ENCODE assay signal across 21 mouse cellular contexts in the genomic region with DNA sequence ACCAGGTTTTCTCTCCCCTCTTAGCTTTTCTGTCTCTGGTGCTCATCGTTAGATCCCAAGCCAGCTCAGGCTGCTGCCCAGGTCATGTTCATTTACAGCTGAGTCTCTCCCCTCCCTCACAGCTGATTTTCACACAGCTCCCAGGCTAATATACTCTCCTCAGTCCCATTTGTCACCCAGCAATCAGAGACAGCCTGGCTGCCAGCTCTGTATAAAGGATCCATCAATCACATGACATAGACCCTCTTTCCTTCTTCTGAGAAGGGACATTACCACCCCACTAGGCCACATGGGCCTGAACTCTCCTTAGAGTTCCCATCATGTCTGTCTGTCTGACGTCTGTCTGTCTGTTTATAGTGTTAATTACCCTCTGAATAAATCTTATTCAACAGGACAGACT. TPM values are rescaled to one million over a fixed set of nuclear protein-coding genes. Genes with fewer than 3 reads are reported as not detected.
A peak's percentile ranks its signal among the peaks of the same experiment; 100 is the strongest.
DNase-seq lines count a peak whose midpoint lies in the region; ATAC-seq and TF ChIP-seq lines count a peak whose summit lies in the region.
"Had no signal": no experiment of that assay in that cellular context is flagged by ENCODE, and none has a peak within 500 bp of the region (broad histone marks: within the 10 kb centered on the region; RNA-seq: fewer than 3 reads in every experiment).

No protein-coding gene starts in this region.

- H3K4me2 ChIP-seq in midbrain, embryonic 12.5 days (replicated peaks), result no peak overlapping the region
- H3K4me2 ChIP-seq: embryonic facial prominence, embryonic 12.5 days; midbrain, embryonic 15.5 days had no signal

- no peaks in the 10 kb centered on the region for H3K36me3 ChIP-seq in kidney, adult 2 months (ENCODE audit: control insufficient read depth, insufficient read depth, low read length)
- H3K36me3 ChIP-seq in midbrain, embryonic 12.5 days, result no peaks in the 10 kb centered on the region
- no peaks in the 10 kb centered on the region for H3K36me3 ChIP-seq in midbrain, embryonic 10.5 days
- H3K36me3 ChIP-seq: embryonic facial prominence, embryonic 12.5 days; heart, embryonic 10.5 days; midbrain, embryonic 15.5 days had no signal

- peak; percentile 23; the same call in 1 of the 2 replicates for ATAC-seq in midbrain, embryonic 12.5 days (ENCODE audit: low FRiP score, low read depth)
- ATAC-seq: forebrain, postnatal 0 days; lung, postnatal 0 days; midbrain, embryonic 15.5 days had no signal

- peak; percentile 16 for DNase-seq in embryo, embryonic 10 days (ENCODE audit: low spot score)
- DNase-seq in embryo, embryonic 9.5 days (ENCODE audit: extremely low spot score), result no peak
- DNase-seq in kidney, adult 2 months, result no peak
- no peak for DNase-seq in kidney, postnatal 14 days
- no peak for DNase-seq in midbrain, embryonic 10.5 days (ENCODE audit: low spot score)
- DNase-seq in retina, embryonic 14.5 days (ENCODE audit: low spot score), result peak; percentile 50
- DNase-seq in T-cell, adult 2 months (ENCODE audit: low spot score), result no peak
- DNase-seq: adrenal gland, adult 8-10 months; cerebellum, adult 8-10 months; forebrain, postnatal 0 days; kidney, postnatal 25 days; layer of hippocampus, adult 9-11 months; right cerebral cortex, postnatal 14 days; thymus, adult 2 months had no signal

- 57% methylated on average over 2 of the region's 2 CpGs for WGBS in kidney, adult 2 months
- 50% methylated on average over 2 of the region's 2 CpGs for WGBS in midbrain, embryonic 12.5 days
- WGBS in midbrain, embryonic 10.5 days, result 68% methylated on average over 2 of the region's 2 CpGs

- H3K9ac ChIP-seq in midbrain, embryonic 12.5 days (replicated peaks), result no peak overlapping the region
- H3K9ac ChIP-seq: embryonic facial prominence, embryonic 12.5 days; forebrain, postnatal 0 days; liver, embryonic 14.5 days; midbrain, embryonic 15.5 days had no signal

- peak overlapping the region; percentile 56 for H3K27ac ChIP-seq in kidney, adult 2 months (ENCODE audit: insufficient read depth, low read depth, low read length)
- no peak overlapping the region for H3K27ac ChIP-seq in midbrain, embryonic 12.5 days (replicated peaks)
- no peak overlapping the region for H3K27ac ChIP-seq in midbrain, embryonic 10.5 days (replicated peaks)
- H3K27ac ChIP-seq: embryonic facial prominence, embryonic 12.5 days; heart, embryonic 10.5 days; liver, embryonic 14.5 days; midbrain, embryonic 15.5 days had no signal

- H3K4me3 ChIP-seq in kidney, adult 2 months (ENCODE audit: insufficient read depth, low read depth, low read length), result no peak overlapping the region
- H3K4me3 ChIP-seq in midbrain, embryonic 12.5 days, result no peak overlapping the region
- H3K4me3 ChIP-seq in midbrain, embryonic 10.5 days, result no peak overlapping the region
- H3K4me3 ChIP-seq: embryonic facial prominence, embryonic 12.5 days; erythroblast, embryonic 14.5 days; heart, embryonic 10.5 days; midbrain, embryonic 15.5 days had no signal

- TF ChIP-seq CTCF in kidney, adult 2 months (conservative IDR thresholded peaks at IDR 0.05; ENCODE audit: insufficient read depth, insufficient read length, low read depth, low read length), result no peak

- peaks cover 4% of the 10 kb centered on the region; the same call in 1 of the 2 replicates for H3K4me1 ChIP-seq in kidney, adult 2 months (ENCODE audit: control insufficient read depth, insufficient read depth, low read length)
- 0 out of 2 replicates have a peak, but pooled peaks cover 2% of the 10 kb centered on the region for H3K4me1 ChIP-seq in midbrain, embryonic 12.5 days
- peaks cover 15% of the 10 kb centered on the region for H3K4me1 ChIP-seq in midbrain, embryonic 10.5 days
- H3K4me1 ChIP-seq: embryonic facial prominence, embryonic 12.5 days; heart, embryonic 10.5 days had no signal

- 0 out of 2 replicates have a peak, but pooled peaks cover 1% of the 10 kb centered on the region for H3K27me3 ChIP-seq in kidney, adult 2 months (replicated peaks; ENCODE audit: control insufficient read depth, insufficient read depth, low read length)
- H3K27me3 ChIP-seq in midbrain, embryonic 12.5 days, result peaks cover 8% of the 10 kb centered on the region; the same call in 1 of the 2 replicates
- peaks cover 18% of the 10 kb centered on the region for H3K27me3 ChIP-seq in midbrain, embryonic 10.5 days (ENCODE audit: low read depth, poor library complexity, severe bottlenecking)
- H3K27me3 ChIP-seq: midbrain, embryonic 15.5 days had no signal

- no peaks in the 10 kb centered on the region for H3K9me3 ChIP-seq in midbrain, embryonic 12.5 days
- H3K9me3 ChIP-seq in midbrain, embryonic 10.5 days (replicated peaks), result no peaks in the 10 kb centered on the region
- H3K9me3 ChIP-seq: embryonic facial prominence, embryonic 12.5 days; heart, embryonic 10.5 days; midbrain, embryonic 15.5 days had no signal

- TF ChIP-seq POLR2A in kidney, adult 2 months (IDR thresholded peaks at IDR 0.05; ENCODE audit: low read depth, low read length), result no peak

RNA-seq across cellular contexts. Expression of a gene that starts 22.4 kb away (rescaled TPM):
- 4.8 and 5.9 TPM in 2 replicates for polyA plus RNA-seq in kidney, adult 2 months (2012; rRNA removed)
- 4.9 and 6.3 TPM in 2 replicates for polyA plus RNA-seq in midbrain, embryonic 12.5 days (2016; fragmentation: Nextera tagmentation; extraction: Ambion mirVana)
- 7.3 and 9.1 TPM in 2 replicates for polyA plus RNA-seq in midbrain, embryonic 10.5 days (2016; fragmentation: Nextera tagmentation; extraction: Ambion mirVana)

Comparison
In these comparisons a context has a peak if more than half of its experiments do, and no peak if none do; other contexts are left out.
1. DNase-seq: peak in embryo, embryonic 10 days (single experiment) and retina, embryonic 14.5 days (single experiment); none in embryo, embryonic 9.5 days (single experiment), kidney, adult 2 months (single experiment), kidney, postnatal 14 days (single experiment), midbrain, embryonic 10.5 days (single experiment) and T-cell, adult 2 months (single experiment).